Mouse (Mus musculus) liver, postnatal 0 days (tissue): Measurements from ENCODE around the gene Zfp384. TPM values are rescaled to one million over a fixed set of nuclear protein-coding genes. Genes with fewer than 3 reads are reported as not detected.
A peak's percentile ranks its signal among the peaks of the same experiment; 100 is the strongest.
"Not testable (repeated sequence)": the region's sequence is repeated elsewhere in the genome, so short reads cannot be mapped to it uniquely, and the experiment has no call there.

Source experiments
- ATAC-seq: fragments of 200-750 bp; cut with Nextera tagmentation; 2 replicates; pipeline ENCODE4 v1.8.0; 2017; ENCODE audit warnings: mild to moderate bottlenecking, moderate library complexity
- DNase-seq: peaks from one replicate; pipeline ENCODE4 v3.0.0-alpha.2; 2016
- H3K27ac ChIP-seq: fragments of 300-500 bp; sonication (generic); 2 replicates; pipeline ENCODE4 v1.5.1; 2014; ENCODE audit warnings: antibody characterized with exemption, moderate library complexity, mild to moderate bottlenecking, low read depth
- H3K27me3 ChIP-seq: fragments of 300-500 bp; sonication (generic); 2 replicates; pipeline ENCODE4 v1.6.1; 2014; ENCODE audit warnings: low read length, control low read depth, mixed read lengths; ENCODE audit not compliant: insufficient read depth
- H3K36me3 ChIP-seq: fragments of 300-500 bp; sonication (generic); replicated peaks from 2 replicates; pipeline ENCODE4 v1.6.1; 2014; ENCODE audit warnings: mild to moderate bottlenecking, control low read depth, low read length, moderate library complexity, mixed read lengths; ENCODE audit not compliant: insufficient read depth
- H3K4me1 ChIP-seq: fragments of 300-500 bp; sonication (generic); 2 replicates; pipeline ENCODE4 v1.6.1; 2014; ENCODE audit warnings: antibody characterized with exemption, mild to moderate bottlenecking, control low read depth; ENCODE audit not compliant: insufficient read depth
- H3K4me2 ChIP-seq: fragments of 300-500 bp; sonication (generic); 2 replicates; pipeline ENCODE4 v1.6.1; 2014; ENCODE audit warnings: low read depth, mild to moderate bottlenecking, low read length, moderate library complexity, mixed read lengths
- H3K4me3 ChIP-seq: fragments of 300-500 bp; sonication (generic); 2 replicates; pipeline ENCODE4 v1.5.1; 2014; ENCODE audit warnings: low read depth, low read length
- H3K9ac ChIP-seq: fragments of 300-500 bp; sonication (generic); replicated peaks from 2 replicates; pipeline ENCODE4 v1.6.1; 2014; ENCODE audit warnings: mild to moderate bottlenecking, moderate library complexity
- H3K9me3 ChIP-seq: fragments of 300-500 bp; sonication (generic); 2 replicates; pipeline ENCODE4 v1.6.1; 2016; ENCODE audit warnings: mild to moderate bottlenecking, control low read depth, low read length, mixed read lengths
- CTCF ChIP-seq: sonication (generic); IDR thresholded peaks from 2 replicates; pipeline ENCODE4 v1.5.1; 2016; ENCODE audit warnings: antibody characterized with exemption, low read depth
- EP300 ChIP-seq: IDR thresholded peaks from 2 replicates; pipeline ENCODE4 v1.6.1; 2016; ENCODE audit warnings: antibody characterized with exemption, low read depth, mild to moderate bottlenecking
- WGBS: fragments of 180-500 bp; shearing (Covaris S2); extraction: QIAGEN DNeasy Blood & Tissue Kit; methylation state at CpG from one replicate; pipeline ENCODE4 v1.1.7; 2014; ENCODE audit not compliant: insufficient replicate concordance; 5-methylcytosine and 5-hydroxymethylcytosine counted together
- polyA plus RNA-seq: library from polyadenylated mRNA; unstranded; fragments of >200 nt; fragmentation: Nextera tagmentation; extraction: Ambion mirVana; gene quantifications from 2 replicates; pipeline ENCODE4 v1.2.1, GENCODE M21; 2015

Gene Zfp384
- polyA plus RNA-seq, 1 experiment from 2014 or later = 3.3 TPM

DNA sequence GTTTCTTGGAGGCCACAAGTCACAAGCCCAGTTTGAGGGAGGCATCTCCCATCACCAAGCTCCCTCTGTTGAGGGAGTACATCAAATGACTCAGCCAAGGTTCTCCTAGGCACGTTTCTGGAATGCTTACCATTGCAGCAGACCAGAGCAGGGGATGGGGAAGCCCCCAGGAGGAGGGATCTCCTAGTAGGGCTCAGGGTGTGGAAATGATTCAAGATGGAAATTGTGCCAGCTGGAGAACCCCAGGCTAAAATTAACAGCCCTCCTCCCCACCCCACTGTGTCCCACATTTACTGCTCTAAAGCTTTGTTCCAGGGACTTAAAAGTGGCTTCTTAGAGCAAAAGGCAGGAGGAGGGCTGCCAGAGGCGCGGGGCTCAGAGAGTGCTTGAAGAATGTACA, 3.9 kb upstream of the Zfp384 start:
- H3K4me1 ChIP-seq = peaks cover 9% of the 10 kb centered on the region
- no peak for ATAC-seq
- TF ChIP-seq EP300 (no peak), CTCF (no peak)
- no peak overlapping the region for H3K9ac ChIP-seq
- H3K4me3 ChIP-seq = no peak overlapping the region
- no peaks in the 10 kb centered on the region for H3K36me3 ChIP-seq
- WGBS = 59% methylated on average over 3 of the region's 3 CpGs
- peaks cover 8% of the 10 kb centered on the region; the same call in 1 of the 2 replicates for H3K27me3 ChIP-seq
- no peak overlapping the region for H3K4me2 ChIP-seq
- no peak overlapping the region for H3K27ac ChIP-seq
- DNase-seq = no peak
- no peaks in the 10 kb centered on the region for H3K9me3 ChIP-seq

DNA sequence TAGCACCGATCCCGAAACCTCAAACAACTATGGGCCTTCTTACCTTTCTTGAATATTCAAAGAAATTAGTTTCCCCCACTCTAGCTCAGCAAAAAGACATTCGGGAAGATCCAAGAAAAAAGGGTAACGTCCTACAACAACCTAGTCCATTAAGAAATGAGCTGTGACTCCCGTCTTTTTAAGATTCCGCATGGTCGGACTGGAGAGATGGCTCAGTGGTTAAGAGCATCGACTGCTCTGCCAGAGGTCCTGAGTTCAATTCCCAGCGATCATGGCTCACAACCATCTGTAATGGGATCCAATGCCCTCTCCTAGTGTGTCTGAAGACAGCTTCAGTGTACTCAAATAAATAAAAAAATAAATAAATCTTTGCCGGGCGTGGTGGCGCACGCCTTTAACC, 885 bp upstream of the Zfp384 start:
- H3K9ac ChIP-seq = no peak overlapping the region
- no peak for DNase-seq
- WGBS = 41% methylated on average over 13 of the region's 13 CpGs
- peak overlapping the region; percentile 77 for H3K4me2 ChIP-seq
- H3K4me3 ChIP-seq = peak overlapping the region; percentile 90
- no peaks in the 10 kb centered on the region for H3K9me3 ChIP-seq
- peak overlapping the region; percentile 52; the same call in 1 of the 2 replicates for H3K27ac ChIP-seq
- peaks cover 8% of the 10 kb centered on the region for H3K36me3 ChIP-seq
- TF ChIP-seq CTCF (no peak), EP300 (no peak)
- H3K27me3 ChIP-seq = no peaks in the 10 kb centered on the region
- ATAC-seq = no peak
- peaks cover 22% of the 10 kb centered on the region for H3K4me1 ChIP-seq

GRCm38 (mm10) chr6:125008586-125009128, 288 bp upstream of the Zfp384 start:
- WGBS = under 1% methylated on average over 29 of the region's 34 CpGs
- Histone ChIP-seq H3K9me3 (no peaks in the 10 kb centered on the region), H3K4me3 (peak overlapping the region; percentile 90), H3K4me2 (peak overlapping the region; percentile 77), H3K27ac (peak overlapping the region; percentile 97), H3K27me3 (no peaks in the 10 kb centered on the region), H3K9ac (peak overlapping the region; percentile 90), H3K36me3 (peaks cover 12% of the 10 kb centered on the region), H3K4me1 (peaks cover 22% of the 10 kb centered on the region)
- TF ChIP-seq EP300 (peak; percentile 55), CTCF (no peak)
- DNase-seq (peak; percentile 96), ATAC-seq (peak; percentile 96)

DNA sequence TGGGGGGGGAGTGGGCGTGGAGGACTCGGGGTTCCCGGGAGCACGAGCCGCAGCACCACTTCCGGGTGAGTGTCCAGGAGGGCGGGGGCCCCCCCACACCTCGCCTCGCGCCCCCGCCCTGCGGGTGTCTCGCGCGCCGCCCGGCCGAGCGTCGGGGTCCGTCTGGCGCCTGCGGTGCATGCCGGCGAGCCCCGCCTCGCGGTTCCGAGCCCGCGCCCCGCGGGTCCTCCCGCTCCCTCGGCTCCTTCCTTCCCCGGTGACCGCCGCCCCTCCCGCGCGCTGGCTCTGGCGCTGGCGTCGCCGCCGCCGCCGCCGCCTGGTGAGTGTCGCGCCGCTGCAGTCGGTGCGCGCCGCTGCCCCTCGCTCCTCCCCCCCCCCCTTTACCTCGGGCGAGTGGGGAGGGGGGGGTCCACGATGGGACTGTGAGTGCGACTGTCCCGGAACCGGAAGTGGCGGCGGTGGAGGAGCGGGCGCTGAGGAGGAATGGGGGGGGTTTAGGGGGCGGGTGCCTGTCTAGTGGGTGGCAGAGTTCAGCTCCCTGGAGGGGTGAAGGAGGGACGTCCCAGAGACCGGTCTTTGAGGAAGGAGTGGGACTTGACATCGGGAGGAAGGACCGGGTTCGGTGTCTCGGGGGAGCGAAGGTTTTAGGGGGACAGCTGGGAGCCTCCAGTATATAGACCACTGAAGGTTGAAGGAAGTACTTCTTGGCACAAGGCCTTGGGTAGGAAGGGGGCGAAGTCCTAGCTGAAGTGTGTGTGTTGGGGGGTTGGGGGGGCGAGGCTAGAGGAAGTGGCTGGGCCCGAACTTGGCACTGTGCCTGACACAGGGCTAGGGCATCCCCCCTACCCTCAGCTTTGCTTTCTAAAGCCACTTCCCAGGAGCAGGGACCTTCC, 482 bp downstream of the Zfp384 start:
- TF ChIP-seq EP300 = no peak
- Histone ChIP-seq H3K9me3 (no peaks in the 10 kb centered on the region), H3K4me1 (peaks cover 22% of the 10 kb centered on the region), H3K4me2 (peak overlapping the region; percentile 77), H3K36me3 (peaks cover 19% of the 10 kb centered on the region), H3K27ac (peak overlapping the region; percentile 97), H3K4me3 (peak overlapping the region; percentile 90), H3K27me3 (no peaks in the 10 kb centered on the region), H3K9ac (peak overlapping the region; percentile 90)
- ATAC-seq (peak; percentile 87), DNase-seq (peak; percentile 88)
- under 1% methylated on average over 35 of the region's 78 CpGs for WGBS

GRCm38 (mm10) chr6:125017682-125018081, 8.7 kb downstream of the Zfp384 start:
- Histone ChIP-seq H3K4me2 (no peak overlapping the region), H3K4me3 (no peak overlapping the region), H3K27ac (no peak overlapping the region), H3K9me3 (no peaks in the 10 kb centered on the region), H3K27me3 (no peaks in the 10 kb centered on the region), H3K9ac (no peak overlapping the region), H3K4me1 (peaks cover 5% of the 10 kb centered on the region; the same call in 1 of the 2 replicates), H3K36me3 (peaks cover 29% of the 10 kb centered on the region)
- 76% methylated on average over 3 of the region's 3 CpGs for WGBS
- DNase-seq = peak; percentile 60
- TF ChIP-seq CTCF (no peak), EP300 (no peak)
- peak; percentile 68 for ATAC-seq

DNA sequence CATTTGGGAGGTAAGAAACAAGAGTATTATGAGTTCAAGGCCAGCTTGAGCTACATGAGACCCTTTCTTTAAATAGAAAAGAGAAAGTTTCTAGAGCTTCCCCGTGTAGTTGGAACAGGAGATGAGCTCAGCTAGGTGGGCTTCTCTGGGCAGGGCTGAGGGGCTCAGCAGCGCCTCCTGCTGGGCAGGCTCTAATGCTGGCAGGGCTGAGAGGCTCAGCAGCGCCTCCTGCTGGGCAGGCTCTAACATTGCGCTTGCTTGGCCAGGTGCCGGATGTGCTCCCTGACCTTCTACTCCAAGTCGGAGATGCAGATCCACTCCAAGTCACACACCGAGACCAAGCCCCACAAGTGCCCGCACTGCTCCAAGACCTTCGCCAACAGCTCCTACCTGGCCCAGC, 21.6 kb downstream of the Zfp384 start:
- ATAC-seq = peak; percentile 59
- peak; percentile 98 for TF ChIP-seq CTCF
- H3K4me3 ChIP-seq = not testable (repeated sequence)

More for the DNA sequence above, 21.6 kb downstream of the Zfp384 start:
- WGBS = 49% methylated on average over 7 of the region's 9 CpGs
- H3K36me3 ChIP-seq = peaks cover 64% of the 10 kb centered on the region
- not testable (repeated sequence) for H3K9ac ChIP-seq, H3K27me3 ChIP-seq, H3K4me1 ChIP-seq, H3K4me2 ChIP-seq, H3K27ac ChIP-seq, H3K9me3 ChIP-seq
- peak; percentile 81 for DNase-seq
